Mouse (Mus musculus) embryonic fibroblast, embryonic 13.5 days (primary cell): Measurements from ENCODE around the gene Rad54l. TPM values are rescaled to one million over a fixed set of nuclear protein-coding genes. Genes with fewer than 3 reads are reported as not detected.

Experiments used
- H3K27ac ChIP-seq: 2 replicates; pipeline ENCODE4 v1.5.1; 2012; ENCODE audit warnings: low read length, control low read depth, inconsistent platforms; ENCODE audit not compliant: insufficient read depth
- H3K4me1 ChIP-seq: 2 replicates; pipeline ENCODE4 v1.6.1; 2011; ENCODE audit warnings: low read length; ENCODE audit not compliant: control insufficient read depth, insufficient read depth
- H3K4me3 ChIP-seq: 2 replicates; pipeline ENCODE4 v1.5.1; 2011; ENCODE audit warnings: mild to moderate bottlenecking, control low read depth, low read length; ENCODE audit not compliant: insufficient read depth
- CTCF ChIP-seq: IDR thresholded peaks from 2 replicates; pipeline ENCODE4 v1.5.1; 2011; ENCODE audit warnings: mild to moderate bottlenecking, control low read depth, low read length, moderate library complexity, borderline replicate concordance; ENCODE audit not compliant: insufficient read depth
- POLR2A ChIP-seq: IDR thresholded peaks from 2 replicates; pipeline ENCODE4 v1.6.1; 2011; ENCODE audit warnings: low read depth, mild to moderate bottlenecking, control low read depth, low read length, moderate library complexity
- polyA plus RNA-seq: library from polyadenylated mRNA; stranded (reverse); fragments of >200 nt; gene quantifications from 2 replicates; pipeline ENCODE4 v1.2.4, GENCODE M21; 2011; ENCODE audit warnings: low read depth; ENCODE audit not compliant: missing spikeins, insufficient read length

Rad54l gene
- polyA plus RNA-seq, 1 experiment, result 12.9 TPM

GRCm38 (mm10) chr4:116074861-116075620, 48.4 kb downstream of the Rad54l start, which contains the start of the genes Uqcrh and Lrrc41:
Gene Uqcrh (minus strand): TSS chr4:116075071.
Gene Lrrc41 (plus strand): TSS chr4:116075269.
- TF ChIP-seq POLR2A (peak; percentile 92), CTCF (no peak)
- peak within 1 kb of the TSS; percentile 94 for H3K4me3 ChIP-seq
- peak within 1 kb of the TSS; percentile 66 for H3K27ac ChIP-seq
- H3K4me1 ChIP-seq, result peaks cover 2% of the 10 kb centered on the region

- H3K27ac ChIP-seq, result peak overlapping the region; percentile 18; the same call in 1 of the 2 replicates
- H3K4me1 ChIP-seq, result peaks cover 2% of the 10 kb centered on the region
- TF ChIP-seq POLR2A (no peak), CTCF (no peak)
- H3K4me3 ChIP-seq, result peak overlapping the region; percentile 94
Measured at GRCm38 (mm10) chr4:116074145-116074675, 49.3 kb downstream of the Rad54l start.

GRCm38 (mm10) chr4:116073146-116073545, 50.3 kb downstream of the Rad54l start:
- no peak overlapping the region for H3K27ac ChIP-seq
- TF ChIP-seq POLR2A (no peak), CTCF (no peak)
- peak overlapping the region; percentile 24; the same call in 1 of the 2 replicates for H3K4me3 ChIP-seq
- peaks cover 2% of the 10 kb centered on the region for H3K4me1 ChIP-seq

- H3K4me3 ChIP-seq, result no peak overlapping the region
- TF ChIP-seq CTCF (no peak), POLR2A (no peak)
- H3K4me1 ChIP-seq, result peaks cover 2% of the 10 kb centered on the region; the same call in 1 of the 2 replicates
- no peak overlapping the region for H3K27ac ChIP-seq
Measured at GRCm38 (mm10) chr4:116070116-116070515, 53.4 kb downstream of the Rad54l start.

GRCm38 (mm10) chr4:116063855-116064254, 59.6 kb downstream of the Rad54l start:
- TF ChIP-seq CTCF (no peak), POLR2A (no peak)
- Histone ChIP-seq H3K4me3 (no peak overlapping the region), H3K27ac (no peak overlapping the region), H3K4me1 (no peaks in the 10 kb centered on the region)

GRCm38 (mm10) chr4:116059012-116059726, 64.3 kb downstream of the Rad54l start:
- TF ChIP-seq POLR2A, result no peak
- no peak for TF ChIP-seq CTCF
- Histone ChIP-seq H3K4me3 (no peak overlapping the region), H3K4me1 (0 out of 2 replicates have a peak, but pooled peaks cover 3% of the 10 kb centered on the region), H3K27ac (no peak overlapping the region)

GRCm38 (mm10) chr4:116057559-116057958, 65.9 kb downstream of the Rad54l start:
- H3K4me3 ChIP-seq, result no peak overlapping the region
- 0 out of 2 replicates have a peak, but pooled peaks cover 3% of the 10 kb centered on the region for H3K4me1 ChIP-seq
- no peak for TF ChIP-seq CTCF
- no peak for TF ChIP-seq POLR2A
- H3K27ac ChIP-seq, result no peak overlapping the region

- peak within 1 kb of the TSS; percentile 60 for H3K4me3 ChIP-seq
- peaks cover 3% of the 10 kb centered on the region; the same call in 1 of the 2 replicates for H3K4me1 ChIP-seq
- TF ChIP-seq CTCF (no peak), POLR2A (peak; percentile 97)
- peak within 1 kb of the TSS; percentile 93 for H3K27ac ChIP-seq
Measured at GRCm38 (mm10) chr4:116053399-116053961, 70.0 kb downstream of the Rad54l start, which contains the start of gene Nsun4. Gene Nsun4 (minus strand): TSS chr4:116053876.
